Mouse (Mus musculus): ENCODE measurements at regions not wholly inside any gene's neighbourhood (a gene's known extent, or its start where the extent isn't known, plus 50 kb on each side); places are given as distances from the start of the nearest gene placed in this dataset.

DNA sequence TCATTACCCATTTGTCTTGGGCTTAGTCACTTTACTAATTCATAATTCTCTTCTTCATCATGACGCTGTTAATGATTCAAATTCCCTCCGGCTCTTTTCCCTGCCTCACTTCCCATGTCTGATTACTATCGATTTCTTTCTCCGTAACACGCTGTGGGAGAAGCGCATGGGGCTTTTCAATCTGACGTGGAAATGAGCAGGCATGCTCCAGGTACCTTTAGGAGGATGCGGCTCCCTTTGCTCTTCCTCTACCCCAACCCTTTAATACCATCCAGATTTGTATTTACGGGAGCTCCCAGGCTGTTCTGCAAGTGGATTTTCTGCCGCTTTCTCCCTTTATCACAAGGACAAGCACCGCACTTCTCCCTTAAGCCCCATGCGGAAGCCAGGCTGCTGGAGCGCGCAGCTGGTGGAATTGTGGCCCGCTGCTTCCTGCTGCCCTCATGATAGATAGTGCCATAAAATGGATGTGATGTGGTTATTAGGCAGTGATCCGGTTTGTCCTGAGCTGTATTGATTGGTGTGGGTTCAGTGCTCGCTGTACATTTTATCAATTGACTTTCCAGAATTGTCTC is 329.8 kb downstream of the Rnf144b start:
- TF ChIP-seq CTCF (IDR thresholded peaks at IDR 0.05; ENCODE audit: low read depth), result no peak
- no peak for TF ChIP-seq EP300 (IDR thresholded peaks at IDR 0.05; ENCODE audit: low read depth)
